Mouse (Mus musculus): ENCODE data around the gene Homer1.

Homer1 gene

GRCm38 (mm10) chr13:93338394-93338793, 39.0 kb downstream of the Homer1 start:
- peak; percentile 46 for DNase-seq (ENCODE audit: extremely low spot score, low read depth, low spot score)

- DNase-seq (ENCODE audit: extremely low spot score, low read depth, low spot score), result no peak
Observed at GRCm38 (mm10) chr13:93340555-93341278, 41.3 kb downstream of the Homer1 start.

- no peak for DNase-seq (ENCODE audit: extremely low spot score, low read depth, low spot score)
Observed at GRCm38 (mm10) chr13:93342641-93343040, 43.2 kb downstream of the Homer1 start.

- no peak for DNase-seq (ENCODE audit: extremely low spot score, low read depth, low spot score)
Observed at GRCm38 (mm10) chr13:93344395-93344794, 45.0 kb downstream of the Homer1 start.

GRCm38 (mm10) chr13:93345854-93346253, 46.4 kb downstream of the Homer1 start:
- DNase-seq (ENCODE audit: extremely low spot score, low read depth, low spot score), result no peak

GRCm38 (mm10) chr13:93352030-93352429, 52.6 kb downstream of the Homer1 start:
- DNase-seq (ENCODE audit: extremely low spot score, low read depth, low spot score), result no peak

GRCm38 (mm10) chr13:93354420-93355278, 55.2 kb downstream of the Homer1 start:
- DNase-seq (ENCODE audit: extremely low spot score, low read depth, low spot score), result no peak

GRCm38 (mm10) chr13:93355279-93355587, 55.8 kb downstream of the Homer1 start:
- no peak for DNase-seq (ENCODE audit: extremely low spot score, low read depth, low spot score)

GRCm38 (mm10) chr13:93358522-93358921, 59.1 kb downstream of the Homer1 start:
- no peak for DNase-seq (ENCODE audit: extremely low spot score, low read depth, low spot score)

- DNase-seq (ENCODE audit: extremely low spot score, low read depth, low spot score), result no peak
Observed at GRCm38 (mm10) chr13:93367555-93367954, 68.1 kb downstream of the Homer1 start.

- no peak for DNase-seq (ENCODE audit: extremely low spot score, low read depth, low spot score)
Observed at GRCm38 (mm10) chr13:93368812-93369584, 69.6 kb downstream of the Homer1 start.

GRCm38 (mm10) chr13:93374457-93374856, 75.0 kb downstream of the Homer1 start:
- DNase-seq (ENCODE audit: extremely low spot score, low read depth, low spot score), result no peak

GRCm38 (mm10) chr13:93378493-93378892, 79.1 kb downstream of the Homer1 start:
- DNase-seq (ENCODE audit: extremely low spot score, low read depth, low spot score), result no peak

- DNase-seq (ENCODE audit: extremely low spot score, low read depth, low spot score), result no peak
Observed at GRCm38 (mm10) chr13:93380399-93381063, 81.1 kb downstream of the Homer1 start.

GRCm38 (mm10) chr13:93381301-93381700, 81.9 kb downstream of the Homer1 start:
- no peak for DNase-seq (ENCODE audit: extremely low spot score, low read depth, low spot score)

GRCm38 (mm10) chr13:93383092-93383491, 83.7 kb downstream of the Homer1 start:
- DNase-seq (ENCODE audit: extremely low spot score, low read depth, low spot score), result no peak

GRCm38 (mm10) chr13:93383620-93384019, 84.2 kb downstream of the Homer1 start:
- no peak for DNase-seq (ENCODE audit: extremely low spot score, low read depth, low spot score)

GRCm38 (mm10) chr13:93384481-93384880, 85.0 kb downstream of the Homer1 start:
- no peak for DNase-seq (ENCODE audit: extremely low spot score, low read depth, low spot score)

- DNase-seq (ENCODE audit: extremely low spot score, low read depth, low spot score), result no peak
Observed at GRCm38 (mm10) chr13:93385147-93385546, 85.7 kb downstream of the Homer1 start.

GRCm38 (mm10) chr13:93387440-93387839, 88.0 kb downstream of the Homer1 start:
- DNase-seq (ENCODE audit: extremely low spot score, low read depth, low spot score), result no peak
